Mouse (Mus musculus) CD8-positive naive resting alpha-beta T cell, adult 2 months (primary cell): ENCODE results near the gene Syn3.

ENCODE experiments used
- DNase-seq, 2 experiments: peaks; one replicate each; pipeline ENCODE4 v3.0.0; 2022; ENCODE audit warnings: low read depth in 2 of 2, low spot score in 2 of 2

The Syn3 gene

DNA sequence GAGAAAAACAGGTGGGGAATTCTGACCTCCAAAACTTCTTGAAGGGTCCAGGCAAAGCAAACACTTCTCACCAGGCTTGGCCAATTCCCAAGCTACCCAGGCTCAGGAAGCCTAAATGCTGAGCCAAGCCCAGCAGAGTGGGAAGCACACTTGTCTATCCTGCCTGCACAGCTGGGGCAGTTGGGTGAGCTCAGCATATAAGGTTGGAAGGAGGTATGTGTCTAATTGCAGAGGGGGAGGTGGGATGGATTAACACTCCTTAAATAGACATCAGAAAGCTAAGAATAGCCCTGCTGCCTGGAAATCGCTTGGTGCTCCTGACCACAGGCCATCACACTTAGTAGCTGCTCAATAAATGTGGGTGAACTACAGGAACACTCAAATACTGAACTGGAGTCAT is 185.2 kb downstream of the Syn3 start:
- no peak for DNase-seq

DNA sequence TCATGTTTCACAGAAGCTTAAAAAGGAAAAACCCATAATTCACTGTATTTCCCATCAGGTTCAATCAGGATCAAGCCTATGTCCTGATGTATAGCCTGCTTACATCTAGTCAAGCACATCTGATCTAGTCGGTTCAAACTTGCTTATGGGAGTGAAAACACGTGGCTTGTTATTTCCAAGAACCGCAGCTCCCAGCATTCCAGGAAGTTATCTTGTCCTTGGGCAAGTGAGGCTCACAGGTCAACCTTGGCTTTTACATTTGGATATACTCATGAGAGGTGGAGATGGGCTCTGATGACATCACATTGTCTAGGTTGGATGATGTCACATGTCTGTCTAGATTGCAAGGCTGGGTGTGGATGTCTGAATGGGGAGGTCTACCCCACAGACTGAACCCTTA is 185.7 kb downstream of the Syn3 start:
- DNase-seq = no peak

DNA sequence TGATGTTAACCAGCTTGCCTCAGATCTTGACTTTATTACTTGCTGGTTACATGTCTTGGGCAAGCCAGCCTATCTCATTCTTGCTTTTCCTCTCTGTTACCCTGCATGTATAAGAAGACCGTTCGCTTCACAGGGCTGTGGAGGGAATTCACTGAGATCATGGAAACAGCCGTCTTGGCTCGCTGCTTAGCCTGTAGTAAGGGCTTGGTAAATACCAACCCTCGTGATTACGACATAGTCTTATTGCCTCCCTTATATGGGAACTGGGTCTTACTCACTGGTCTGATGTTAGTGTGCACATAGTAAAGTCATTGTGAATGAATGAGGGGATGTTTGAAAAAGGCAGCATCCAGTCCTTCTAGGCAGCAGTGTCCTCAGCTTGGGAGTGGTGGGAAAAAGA is 188.2 kb downstream of the Syn3 start:
- DNase-seq = no peak

DNA sequence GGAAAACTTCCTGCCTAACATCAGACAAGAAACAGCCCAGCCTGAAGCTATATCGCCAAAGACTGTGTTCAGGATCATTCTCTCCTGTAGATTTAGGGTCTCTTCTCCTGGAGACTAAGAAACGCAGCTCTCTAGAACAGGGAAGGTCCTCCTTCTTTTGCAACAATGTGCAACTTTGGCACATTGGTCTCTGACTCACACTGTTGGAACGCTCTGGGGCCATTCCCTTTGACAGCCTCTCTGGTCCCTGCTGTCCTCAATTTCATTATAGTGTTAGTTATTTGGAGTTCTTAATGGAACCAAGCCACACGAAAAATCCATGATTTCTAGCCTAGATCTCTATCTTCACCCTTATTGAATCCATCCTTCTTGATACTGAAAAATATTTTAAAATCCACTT is 191.5 kb downstream of the Syn3 start:
- no peak for DNase-seq

DNA sequence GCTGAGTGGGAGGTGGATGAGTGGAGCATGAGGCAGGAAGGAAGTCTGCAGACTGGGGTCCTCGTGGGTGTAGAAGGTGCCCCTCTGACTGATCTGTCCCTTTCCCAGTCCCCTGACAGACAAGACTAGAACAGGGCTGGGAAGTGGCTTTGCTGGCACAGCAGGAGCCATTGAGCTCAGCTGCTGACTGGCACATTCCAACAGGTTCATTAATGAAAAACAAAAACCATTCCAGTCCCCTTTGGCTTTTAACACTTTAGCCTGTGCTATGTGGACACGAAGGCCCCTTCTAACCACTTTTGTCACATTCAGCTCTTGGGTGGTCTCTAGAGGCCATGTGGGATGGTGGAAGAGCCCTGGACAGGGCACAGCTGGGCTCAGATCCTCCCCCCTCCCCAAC is 194.1 kb downstream of the Syn3 start:
- DNase-seq = no peak

GRCm38 (mm10) chr10:86303495-86303876 is 195.2 kb downstream of the Syn3 start:
- DNase-seq = no peak

GRCm38 (mm10) chr10:86302761-86303494 is 195.8 kb downstream of the Syn3 start:
- no peak for DNase-seq

GRCm38 (mm10) chr10:86302318-86302648 is 196.4 kb downstream of the Syn3 start:
- no peak for DNase-seq

GRCm38 (mm10) chr10:86301593-86302317 is 196.9 kb downstream of the Syn3 start:
- no peak for DNase-seq

GRCm38 (mm10) chr10:86301117-86301490 is 197.6 kb downstream of the Syn3 start:
- no peak for DNase-seq

GRCm38 (mm10) chr10:86300293-86301116 is 198.2 kb downstream of the Syn3 start, which contains the start of gene Timp3:
Gene Timp3, plus strand, starts transcription at chr10:86300372.
- DNase-seq = no peak

DNA sequence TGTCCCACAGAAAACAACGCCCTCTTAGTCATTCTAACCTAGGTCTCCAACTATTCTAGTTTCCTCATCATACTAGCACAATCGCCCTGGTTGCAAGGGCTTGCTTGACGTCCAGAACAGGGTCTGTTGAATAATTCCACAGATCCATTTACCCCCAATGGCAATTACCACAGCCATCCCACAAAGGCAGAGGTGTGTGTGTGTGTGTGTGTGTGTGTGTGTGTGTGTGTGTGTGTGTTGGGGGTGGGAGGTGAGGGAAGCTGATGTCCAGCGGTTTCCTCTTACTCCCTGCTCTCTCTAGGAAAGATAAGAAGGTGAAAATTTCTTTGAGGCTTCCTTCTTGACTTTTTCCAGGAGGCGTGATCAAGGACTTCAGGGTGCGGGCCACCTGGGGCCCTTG is 198.9 kb downstream of the Syn3 start:
- DNase-seq = no peak

DNA sequence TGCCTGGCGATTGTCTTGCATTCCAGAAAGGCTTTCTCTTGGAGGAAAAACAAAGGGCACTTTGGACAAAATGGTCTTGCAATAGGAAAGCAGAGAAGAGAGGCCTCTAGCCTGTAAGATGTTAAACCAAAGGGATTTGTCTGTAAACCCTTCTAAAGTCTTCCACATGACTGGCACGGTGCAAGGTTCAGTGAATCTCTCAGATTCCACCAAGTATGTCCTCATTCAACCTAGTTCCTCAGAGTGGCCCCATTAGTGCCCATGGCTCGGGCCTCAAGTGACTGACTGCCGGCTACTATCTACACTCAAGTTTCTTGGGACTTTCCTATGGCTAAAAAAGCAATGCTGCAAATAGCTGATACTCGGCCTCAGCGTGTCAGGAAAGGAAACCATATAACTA is 200.4 kb downstream of the Syn3 start:
- DNase-seq = no peak

DNA sequence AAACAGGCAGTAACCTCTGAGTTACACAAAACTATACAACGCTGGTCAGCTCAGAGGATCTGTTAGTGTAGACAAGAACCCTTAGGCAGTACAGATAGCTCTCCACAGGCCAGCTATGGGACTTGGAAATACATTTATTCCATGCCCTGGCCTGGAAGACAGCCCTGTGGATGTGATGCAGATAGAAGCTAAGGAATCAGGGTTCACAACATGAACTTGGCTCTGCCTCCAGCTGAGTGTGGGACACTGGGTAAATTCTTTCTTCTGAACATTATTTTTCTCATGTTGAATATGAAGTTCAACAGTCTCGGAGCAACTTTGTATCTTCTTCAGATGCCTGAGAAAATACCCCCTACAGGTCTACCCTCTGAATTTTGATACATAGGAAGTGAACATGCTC is 201.4 kb downstream of the Syn3 start:
- DNase-seq = no peak

- DNase-seq = peak in 1 of 2 experiments; percentile 5
Observed at GRCm38 (mm10) chr10:86296111-86296510, 202.6 kb downstream of the Syn3 start.

GRCm38 (mm10) chr10:86295454-86296098 is 203.1 kb downstream of the Syn3 start:
- no peak for DNase-seq

DNA sequence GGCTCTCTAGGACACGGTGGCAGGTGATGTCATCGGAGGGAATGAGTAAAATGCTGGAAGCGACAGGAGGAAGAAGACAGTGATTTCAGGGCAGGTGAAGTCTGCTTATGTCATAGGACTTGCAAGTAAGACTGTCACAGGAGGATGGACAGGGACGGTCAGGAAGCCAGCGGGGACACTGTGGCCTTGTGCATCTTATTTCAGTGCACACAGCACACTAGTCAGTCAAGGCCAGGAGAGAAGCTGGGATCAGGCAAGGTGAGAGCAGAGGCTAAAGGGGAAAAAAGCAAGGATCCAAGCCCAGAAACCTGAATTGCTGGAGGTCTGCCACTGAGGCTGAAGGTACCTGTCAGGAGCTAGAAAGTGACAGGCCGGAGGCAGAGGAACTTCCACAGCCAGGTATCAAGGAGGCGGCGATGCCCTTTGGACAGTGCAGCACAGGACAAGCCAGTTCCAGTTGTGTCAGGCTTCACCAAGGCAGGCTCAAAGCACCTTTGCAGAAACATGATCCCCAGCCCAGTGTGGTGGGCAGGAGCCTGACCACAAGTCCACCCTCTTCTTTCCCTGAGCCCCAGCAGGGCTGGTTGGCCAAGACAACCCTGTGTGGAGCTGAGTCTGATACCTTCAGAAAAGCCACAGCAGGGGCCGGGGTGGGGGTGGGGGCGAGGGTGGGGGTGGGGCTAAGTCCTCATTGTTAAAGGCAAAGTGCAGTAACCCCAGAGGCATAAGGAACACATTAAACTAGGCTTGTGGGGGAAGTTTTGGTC is 203.9 kb downstream of the Syn3 start:
- DNase-seq = no peak

- DNase-seq = no peak
Observed at GRCm38 (mm10) chr10:86293880-86294279, 204.8 kb downstream of the Syn3 start.

GRCm38 (mm10) chr10:86290109-86290771 is 208.5 kb downstream of the Syn3 start:
- DNase-seq = no peak

- no peak for DNase-seq
Observed at GRCm38 (mm10) chr10:86286508-86286907, 212.2 kb downstream of the Syn3 start.
